Mouse (Mus musculus) megakaryocyte-erythroid progenitor cell, adult 5-6 weeks (primary cell): ENCODE measurements around the gene Matn4. TPM values are rescaled to one million over a fixed set of nuclear protein-coding genes. Genes with fewer than 3 reads are reported as not detected.
A peak's percentile ranks its signal among the peaks of the same experiment; 100 is the strongest.

Source experiments
- ATAC-seq: replicated peaks from 2 replicates; pipeline ENCODE4 v1.8.0; 2016; ENCODE audit warnings: mild to moderate bottlenecking, inconsistent platforms; ENCODE audit not compliant: severe bottlenecking, poor library complexity, low FRiP score, low TSS enrichment
- total RNA-seq, 2 experiments: library from RNA; stranded (forward) in 1 of 2; stranded (reverse) in 1 of 2; fragments of 200-1000, 215-1000 nt in 1 of 2; fragments of >200 nt in 1 of 2; fragmentation: Nextera tagmentation in 1 of 2; gene quantifications; 2 replicates each; pipeline ENCODE4 v1.2.3; 2014 to 2017

Matn4 gene
- total RNA-seq, 2 experiments from 2014 or later = 0.09 TPM; not detected in 1

DNA sequence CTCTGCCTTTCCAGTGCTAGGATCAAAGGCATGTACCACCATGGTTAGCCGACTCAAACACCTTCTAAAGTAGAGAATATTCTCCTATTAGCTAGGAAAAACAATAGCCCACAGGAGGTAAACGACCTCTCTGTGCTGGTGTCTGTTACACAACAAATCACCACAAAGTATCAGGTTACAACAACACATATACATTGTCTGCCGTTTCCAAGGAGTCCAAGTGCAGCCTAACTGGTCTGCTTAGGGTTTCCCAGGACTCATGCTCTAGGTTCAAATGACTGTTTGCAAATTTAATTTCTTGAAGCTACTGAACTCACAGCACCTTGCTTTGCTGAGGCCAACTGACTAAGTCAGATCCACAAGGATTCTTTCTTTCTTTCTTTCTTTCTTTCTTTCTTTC is 14.5 kb upstream of the Matn4 start:
- ATAC-seq = no peak

DNA sequence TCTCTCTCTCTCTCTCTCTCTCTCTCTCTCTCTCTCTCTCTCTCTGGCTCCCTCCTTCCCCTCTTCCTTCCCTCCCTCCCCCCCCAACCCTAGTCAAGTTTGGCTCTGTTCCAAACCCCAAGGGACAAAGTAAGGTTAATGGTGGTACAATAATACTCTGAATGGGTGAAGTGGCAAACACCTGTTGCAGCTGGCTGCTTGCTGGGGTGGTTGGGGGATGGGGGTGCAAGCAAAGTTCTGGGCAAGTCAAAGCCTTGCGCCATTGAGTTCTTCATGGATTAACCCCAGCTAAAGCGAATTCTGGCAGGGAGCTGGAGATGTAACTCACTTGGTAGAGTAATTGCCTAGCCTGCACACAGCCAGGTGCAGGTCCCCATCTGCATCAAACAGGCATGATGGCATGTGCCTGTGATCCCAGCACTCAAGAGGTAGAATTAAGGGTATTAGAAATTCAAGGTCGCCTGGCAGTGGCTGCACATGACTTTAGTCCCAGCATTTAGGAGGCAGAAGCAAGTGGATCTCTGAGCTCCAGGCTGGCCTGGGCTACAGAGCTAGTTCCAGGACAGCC is 13.4 kb upstream of the Matn4 start:
- ATAC-seq = no peak

- ATAC-seq = no peak
Observed at GRCm38 (mm10) chr2:164417198-164417597, 12.2 kb upstream of the Matn4 start.

DNA sequence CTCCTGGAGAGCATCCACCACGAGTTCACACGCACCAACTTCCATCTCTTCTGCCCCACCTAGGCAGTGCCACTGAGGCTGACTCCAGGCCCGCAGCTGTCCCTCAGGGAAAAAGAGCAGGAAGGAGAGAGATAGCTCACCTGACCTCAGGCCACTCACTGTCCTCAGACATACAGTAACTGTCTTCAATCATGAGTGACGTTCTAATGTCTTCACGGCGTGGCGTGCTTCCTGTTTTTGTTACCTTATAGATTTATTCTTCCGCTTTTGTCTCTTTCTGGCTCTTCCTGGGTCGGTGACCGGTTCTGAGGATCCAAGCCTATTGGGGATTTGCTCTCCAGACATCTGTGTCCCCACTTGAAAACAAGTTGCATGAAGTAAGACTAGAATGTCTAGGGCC is 9.6 kb upstream of the Matn4 start:
- ATAC-seq = no peak

- ATAC-seq = no peak
Observed at GRCm38 (mm10) chr2:164414167-164414566, 9.2 kb upstream of the Matn4 start.

DNA sequence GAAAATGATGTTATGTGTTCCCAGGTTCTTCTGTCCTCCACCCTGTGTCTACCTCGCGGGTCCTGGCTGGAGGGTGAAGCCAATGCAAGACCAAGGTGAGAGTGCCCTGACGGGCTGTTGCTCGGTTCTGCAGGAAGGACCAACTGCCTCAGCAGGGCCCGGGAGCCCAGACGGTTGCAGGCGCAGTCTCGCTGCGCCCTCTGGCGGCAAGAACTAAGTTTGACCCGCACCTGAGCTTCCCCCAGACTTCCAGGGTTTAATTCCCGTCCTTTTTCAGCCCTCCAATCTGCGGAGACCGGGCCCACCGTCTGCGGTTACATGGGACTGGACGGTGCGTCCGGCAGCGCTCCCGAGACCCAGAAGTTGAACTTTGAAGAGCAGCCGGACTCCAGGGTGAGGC is 2.7 kb upstream of the Matn4 start:
- peak; percentile 71 for ATAC-seq

DNA sequence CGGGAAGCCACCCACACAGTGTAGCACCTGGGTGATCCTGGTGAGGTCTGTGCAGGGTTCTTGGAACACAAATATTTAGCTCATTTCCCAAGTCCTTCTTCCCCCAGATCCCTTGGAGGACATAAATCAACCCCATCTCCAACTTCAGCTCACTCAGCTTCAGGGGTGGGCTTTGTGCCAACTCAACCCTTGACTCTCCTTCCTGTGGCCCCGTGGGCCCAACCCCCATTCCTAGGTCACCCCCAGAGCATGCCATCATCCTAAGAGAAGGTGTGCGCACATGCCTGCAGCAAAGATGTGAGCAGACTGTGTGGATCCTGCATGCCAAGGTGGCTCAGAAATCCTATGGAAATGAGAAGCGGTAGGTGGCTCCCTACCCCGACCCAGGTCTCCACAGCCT is 559 bp upstream of the Matn4 start:
- ATAC-seq = no peak

GRCm38 (mm10) chr2:164404082-164404990 is 624 bp downstream of the Matn4 start:
- ATAC-seq = no peak

DNA sequence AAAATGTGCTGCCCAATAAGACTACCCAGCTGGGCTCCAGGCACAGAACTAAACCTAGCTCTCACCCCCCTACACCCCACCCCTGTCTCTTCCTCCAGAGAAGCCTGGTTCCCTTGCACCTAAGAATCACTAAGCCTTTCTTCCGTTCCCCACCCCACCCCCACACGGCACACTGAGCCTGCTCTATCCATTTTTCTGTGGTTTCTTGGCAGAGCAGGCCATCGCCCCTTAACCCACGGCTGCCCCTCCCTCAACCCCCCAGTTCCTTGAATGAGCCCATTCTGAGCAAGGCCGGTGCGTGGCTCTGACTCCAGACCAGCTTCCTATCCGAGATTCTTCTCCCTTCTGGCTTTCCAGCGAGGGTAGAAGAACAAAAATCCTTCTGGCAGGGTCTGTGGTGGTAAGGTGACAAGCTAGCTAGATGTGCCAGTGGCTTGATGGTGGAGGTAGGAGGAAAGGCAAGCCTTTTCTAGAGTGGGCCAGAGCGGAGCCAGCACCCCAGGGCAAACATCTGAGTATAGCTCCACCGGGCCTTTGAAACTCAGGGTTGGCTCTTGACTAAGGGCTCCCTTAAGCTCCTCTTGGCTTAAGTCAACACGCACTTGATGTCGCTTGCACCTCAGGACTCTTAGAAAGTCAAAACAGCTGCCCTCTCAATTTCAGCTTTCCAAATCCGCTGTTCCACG is 1.4 kb downstream of the Matn4 start:
- ATAC-seq = 0 out of 2 replicates have a peak, but pooled peaks have one; percentile 6

- ATAC-seq = peak; percentile 85
Observed at GRCm38 (mm10) chr2:164402906-164403305, 2.1 kb downstream of the Matn4 start, which contains the start of gene Rbpjl. Rbpjl (plus strand) TSS chr2:164403141.

GRCm38 (mm10) chr2:164396911-164397310 is 8.0 kb downstream of the Matn4 start:
- ATAC-seq = no peak

GRCm38 (mm10) chr2:164396076-164396475 is 8.9 kb downstream of the Matn4 start:
- no peak for ATAC-seq

DNA sequence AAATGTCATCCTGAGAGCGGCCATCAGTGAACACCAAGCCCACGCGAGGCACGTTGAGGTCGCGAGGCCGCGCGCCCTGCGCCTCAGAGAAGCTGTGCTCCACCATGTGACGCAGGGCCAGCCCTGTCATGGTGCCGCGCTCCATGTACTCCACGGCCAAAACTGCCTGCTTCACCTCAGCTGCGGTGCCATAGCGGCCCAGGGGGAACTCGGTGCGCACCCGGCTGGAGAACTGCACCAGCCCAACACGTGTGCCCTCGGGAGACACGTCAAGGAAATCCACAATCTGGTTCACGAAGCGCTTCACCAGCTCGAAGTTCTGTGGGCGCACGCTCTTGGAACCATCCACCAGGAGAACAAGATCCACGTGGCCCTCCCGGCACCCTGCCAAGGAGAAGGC is 11.8 kb downstream of the Matn4 start:
- ATAC-seq = no peak

DNA sequence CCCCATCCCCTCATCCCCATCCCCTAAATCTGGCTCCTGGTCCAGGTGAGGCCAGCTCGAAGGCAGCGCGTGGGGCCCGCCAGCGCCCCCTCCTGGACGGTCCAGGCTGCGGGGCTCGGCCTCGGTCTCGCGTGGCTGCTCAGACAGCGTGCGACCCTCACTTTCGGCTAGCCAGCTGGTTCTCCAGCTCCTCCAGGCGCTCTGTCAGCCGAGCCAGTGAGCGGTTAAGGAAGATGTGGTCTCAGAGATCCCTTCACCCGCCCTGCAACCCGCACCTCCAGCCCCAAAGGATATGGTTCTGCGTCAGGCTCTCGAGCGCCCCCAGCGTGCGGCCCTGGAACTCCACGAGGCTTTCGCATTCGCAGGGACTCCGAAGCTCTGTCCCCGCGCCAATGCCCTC is 15.5 kb downstream of the Matn4 start:
- peak; percentile 91 for ATAC-seq

- ATAC-seq = no peak
Observed at GRCm38 (mm10) chr2:164389020-164389419, 15.9 kb downstream of the Matn4 start, which contains the start of gene Slpi. Slpi (minus strand) TSS chr2:164389095.

- ATAC-seq = peak; percentile 62; the same call in 1 of the 2 replicates
Observed at GRCm38 (mm10) chr2:164386953-164387352, 18.0 kb downstream of the Matn4 start.

DNA sequence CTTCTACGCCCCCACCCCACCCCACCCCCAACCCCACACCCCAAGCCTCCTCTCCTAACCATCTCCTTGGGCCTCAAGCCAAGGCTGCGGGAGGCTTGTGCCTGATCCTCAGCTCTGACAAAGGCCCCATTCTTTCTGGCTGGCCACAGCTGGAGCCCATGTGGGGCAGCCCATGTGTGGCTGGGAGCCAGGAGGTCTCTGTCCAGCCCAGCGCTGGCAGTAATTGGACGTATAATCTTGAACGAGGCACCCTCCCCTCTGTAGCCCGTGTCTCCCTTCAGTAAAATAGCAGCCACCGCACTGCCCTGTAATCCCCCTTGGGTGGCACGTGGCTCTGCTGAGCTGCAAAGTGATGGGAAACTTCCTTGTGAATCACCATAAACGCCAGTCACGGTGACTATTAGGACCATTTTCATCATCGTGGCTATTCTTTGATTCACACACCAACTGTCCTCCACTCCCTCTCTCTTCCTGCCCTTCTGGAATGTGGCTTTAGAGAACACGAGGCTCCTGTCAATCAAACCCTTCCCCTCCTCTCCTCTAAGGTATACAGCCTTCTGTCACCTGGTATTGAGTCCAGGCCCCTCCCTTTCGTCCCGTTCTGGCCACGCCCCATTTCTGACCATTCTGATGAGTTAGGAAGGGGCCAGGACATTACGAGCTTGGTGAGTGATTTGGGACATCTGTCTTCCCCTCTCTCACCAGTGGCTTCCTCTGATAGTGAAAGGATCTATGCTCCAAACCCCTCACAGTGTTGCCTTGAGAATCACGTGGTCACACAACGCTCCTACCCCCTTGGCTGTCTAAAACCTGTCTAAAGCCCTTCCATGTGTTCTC is 18.8 kb downstream of the Matn4 start:
- ATAC-seq = no peak

DNA sequence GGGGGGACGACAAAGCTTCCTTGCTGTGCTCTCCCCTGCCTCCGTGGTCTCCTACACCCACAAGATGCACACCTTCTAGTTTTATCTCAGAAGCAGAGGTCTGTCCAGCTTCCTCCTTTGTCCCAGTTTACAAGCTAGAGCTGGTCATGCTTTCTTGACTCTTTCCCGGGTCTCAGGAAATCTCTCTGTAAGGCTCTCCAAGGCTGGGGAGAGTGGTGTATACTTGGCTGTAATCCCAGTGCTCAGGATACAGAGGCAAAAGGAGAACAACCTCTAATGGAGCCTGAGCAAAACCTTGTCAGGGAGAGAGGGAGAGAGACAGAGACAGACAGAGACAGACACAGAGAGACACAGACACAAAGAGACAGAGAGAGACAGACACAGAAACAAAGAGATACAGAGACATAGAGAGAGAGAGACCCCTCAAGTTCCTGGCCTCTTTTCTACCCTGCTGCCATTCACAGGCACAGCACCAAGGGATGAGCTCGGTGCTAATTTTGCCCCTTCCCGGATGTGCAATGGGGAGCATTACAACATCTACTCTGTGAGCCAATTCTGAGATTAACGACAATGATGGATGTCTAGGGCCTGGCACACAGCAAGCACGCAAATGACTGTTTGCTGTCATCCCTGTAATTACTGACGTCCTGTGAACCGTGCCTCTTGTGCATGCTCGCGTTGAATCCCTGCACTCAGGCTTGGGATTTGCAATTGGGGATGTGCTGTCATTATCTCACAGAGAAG is 21.1 kb downstream of the Matn4 start:
- ATAC-seq = no peak

DNA sequence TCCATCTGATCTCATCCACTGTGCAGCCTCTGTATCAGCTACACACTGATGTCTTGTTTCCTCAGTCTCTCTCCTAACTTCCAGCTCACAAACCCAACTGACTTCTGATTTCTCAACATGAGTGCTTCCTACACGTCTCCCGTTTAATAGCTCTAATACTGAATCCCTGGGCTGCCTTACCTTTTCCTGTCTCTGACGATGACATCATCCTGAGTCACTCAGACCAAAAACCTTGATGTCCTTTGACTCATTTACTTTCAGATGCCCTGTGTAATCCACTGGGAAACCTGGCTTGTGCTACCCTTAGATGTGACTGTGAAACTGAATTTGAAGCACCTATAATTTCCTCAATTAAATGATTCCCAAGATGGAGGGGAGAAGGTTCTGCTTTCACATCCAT is 22.0 kb downstream of the Matn4 start:
- no peak for ATAC-seq
